Mouse (Mus musculus) stomach, embryonic 14.5 days (tissue): ENCODE measurements around the gene Armc9. TPM values are rescaled to one million over a fixed set of nuclear protein-coding genes. Genes with fewer than 3 reads are reported as not detected.

ENCODE experiments used
- ATAC-seq: fragments of 200-750 bp; cut with Nextera tagmentation; 2 replicates; pipeline ENCODE4 v1.8.0; 2017; ENCODE audit warnings: low read depth, moderate TSS enrichment; ENCODE audit not compliant: insufficient number of reproducible peaks, insufficient read depth, low FRiP score
- H3K27ac ChIP-seq: fragments of 300-500 bp; sonication (generic); 2 replicates; pipeline ENCODE4 v1.5.1; 2014; ENCODE audit warnings: mild to moderate bottlenecking, low read length, moderate library complexity, mixed read lengths
- H3K27me3 ChIP-seq: fragments of 300-500 bp; sonication (generic); 2 replicates; pipeline ENCODE4 v1.6.1; 2014; ENCODE audit warnings: low read length, control low read depth, mixed read lengths; ENCODE audit not compliant: control insufficient read depth, insufficient read depth
- H3K36me3 ChIP-seq: fragments of 300-500 bp; sonication (generic); 2 replicates; pipeline ENCODE4 v1.6.1; 2014; ENCODE audit warnings: mild to moderate bottlenecking, control low read depth, low read length, moderate library complexity, mixed read lengths; ENCODE audit not compliant: control insufficient read depth, insufficient read depth
- H3K4me1 ChIP-seq: fragments of 300-500 bp; sonication (generic); 2 replicates; pipeline ENCODE4 v1.6.1; 2014; ENCODE audit warnings: low read length, control low read depth, mixed read lengths; ENCODE audit not compliant: control insufficient read depth, insufficient read depth
- H3K4me2 ChIP-seq: fragments of 300-500 bp; sonication (generic); replicated peaks from 2 replicates; pipeline ENCODE4 v1.6.1; 2014; ENCODE audit warnings: low read depth, low read length, control low read depth
- H3K4me3 ChIP-seq: fragments of 300-500 bp; sonication (generic); 2 replicates; pipeline ENCODE4 v1.5.1; 2014; ENCODE audit warnings: low read depth, low read length, control low read depth
- H3K9ac ChIP-seq: fragments of 300-500 bp; sonication (generic); replicated peaks from 2 replicates; pipeline ENCODE4 v1.6.1; 2014; ENCODE audit warnings: low read depth, mild to moderate bottlenecking, control low read depth, low read length, moderate library complexity, mixed read lengths
- H3K9me3 ChIP-seq: fragments of 300-500 bp; sonication (generic); 2 replicates; pipeline ENCODE4 v1.6.1; 2016; ENCODE audit warnings: low read depth, low read length, control low read depth; ENCODE audit not compliant: control insufficient read depth
- WGBS: fragments of 180-500 bp; shearing (Covaris S2); extraction: QIAGEN DNeasy Blood & Tissue Kit; methylation state at CpG from one replicate; pipeline ENCODE4 v1.1.7; 2014; 5-methylcytosine and 5-hydroxymethylcytosine counted together
- polyA plus RNA-seq: library from polyadenylated mRNA; unstranded; fragments of >200 nt; fragmentation: Nextera tagmentation; extraction: Ambion mirVana; gene quantifications from 2 replicates; pipeline ENCODE4 v1.2.1, GENCODE M21; 2014

The Armc9 gene
- polyA plus RNA-seq, 1 experiment from 2014 or later: 30.1 TPM

DNA sequence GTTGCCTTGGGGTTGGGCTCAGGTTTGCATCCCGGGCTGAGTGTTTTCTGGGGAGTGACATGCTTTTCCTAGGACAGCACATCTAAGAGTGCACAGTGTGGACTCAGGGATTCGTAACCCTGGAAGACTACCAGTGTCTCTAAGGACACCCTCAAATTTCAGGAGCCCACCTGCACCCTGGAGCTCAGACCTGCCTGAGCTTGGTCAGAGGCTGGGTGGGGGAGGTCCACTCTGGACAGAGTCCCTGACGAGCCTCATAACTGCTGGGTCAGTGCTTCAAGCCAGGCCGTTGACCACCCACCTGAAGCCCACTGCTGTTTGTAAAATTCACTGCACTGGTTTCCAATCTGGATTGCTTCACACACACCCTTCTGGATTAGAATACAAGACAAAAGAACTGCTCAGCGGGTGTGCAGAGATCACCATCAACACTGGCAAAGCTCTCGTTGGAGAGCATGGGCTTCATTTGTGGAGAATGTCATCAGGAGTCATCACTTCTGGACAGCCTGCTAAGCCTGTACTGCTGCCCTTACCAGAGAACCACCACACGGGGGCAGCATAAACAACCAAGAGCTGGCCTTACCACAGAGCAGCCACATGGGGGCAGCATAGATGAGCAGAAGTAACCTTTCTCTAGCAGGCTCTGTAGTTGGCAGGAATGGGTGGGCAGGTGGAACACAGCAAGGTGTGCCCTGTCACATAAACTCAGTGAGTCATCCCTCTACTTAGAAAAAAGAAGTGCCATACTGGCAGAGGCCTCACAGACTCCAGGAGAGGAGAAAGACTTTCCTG lies 24.1 kb downstream of the Armc9 start:
- 45% methylated on average over 7 of the region's 7 CpGs for WGBS
- Histone ChIP-seq H3K4me1 (no peaks in the 10 kb centered on the region), H3K36me3 (no peaks in the 10 kb centered on the region), H3K4me3 (no peak overlapping the region), H3K4me2 (no peak overlapping the region), H3K27me3 (no peaks in the 10 kb centered on the region), H3K27ac (no peak overlapping the region), H3K9me3 (no peaks in the 10 kb centered on the region), H3K9ac (no peak overlapping the region)
- peak; percentile 71; the same call in 1 of the 2 replicates for ATAC-seq

DNA sequence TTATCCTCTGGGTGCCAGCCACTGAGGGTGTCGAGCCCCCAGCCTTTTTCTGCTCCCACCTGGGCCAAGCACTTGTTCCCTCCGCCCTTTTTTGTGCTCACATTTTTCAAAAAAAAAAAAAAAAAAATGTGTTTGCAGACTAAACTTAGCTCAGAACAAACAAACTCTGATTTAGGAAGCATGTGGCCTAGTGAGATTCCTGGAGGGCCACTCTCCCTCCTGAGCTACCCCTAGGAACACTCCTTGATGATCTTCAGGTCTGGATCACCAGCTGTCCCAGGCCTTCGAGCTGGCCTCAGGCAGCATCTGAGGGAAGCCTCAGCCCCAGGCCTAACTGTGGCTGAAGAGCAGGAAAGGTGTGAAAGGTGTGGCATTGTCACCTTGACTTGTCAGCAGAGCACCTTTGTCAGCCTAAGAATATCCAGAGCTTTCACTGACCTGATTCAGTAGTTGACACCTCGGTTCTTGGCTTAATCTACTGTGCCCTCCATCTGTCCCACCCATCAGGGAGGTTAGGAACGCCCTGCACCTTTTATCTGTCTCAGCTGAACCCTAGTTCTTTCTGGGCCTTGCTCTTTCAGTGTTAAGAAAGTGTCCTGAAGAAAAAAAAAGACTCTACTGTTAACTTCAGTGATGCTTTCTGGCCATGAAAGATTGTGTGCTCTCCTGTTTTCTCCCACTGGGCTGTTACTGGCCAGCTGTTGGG lies 27.6 kb downstream of the Armc9 start:
- Histone ChIP-seq H3K36me3 (no peaks in the 10 kb centered on the region), H3K9me3 (no peaks in the 10 kb centered on the region), H3K4me2 (no peak overlapping the region), H3K4me1 (no peaks in the 10 kb centered on the region), H3K27ac (no peak overlapping the region), H3K9ac (no peak overlapping the region), H3K4me3 (no peak overlapping the region), H3K27me3 (no peaks in the 10 kb centered on the region)
- WGBS: 51% methylated on average over 5 of the region's 5 CpGs
- ATAC-seq: no peak

DNA sequence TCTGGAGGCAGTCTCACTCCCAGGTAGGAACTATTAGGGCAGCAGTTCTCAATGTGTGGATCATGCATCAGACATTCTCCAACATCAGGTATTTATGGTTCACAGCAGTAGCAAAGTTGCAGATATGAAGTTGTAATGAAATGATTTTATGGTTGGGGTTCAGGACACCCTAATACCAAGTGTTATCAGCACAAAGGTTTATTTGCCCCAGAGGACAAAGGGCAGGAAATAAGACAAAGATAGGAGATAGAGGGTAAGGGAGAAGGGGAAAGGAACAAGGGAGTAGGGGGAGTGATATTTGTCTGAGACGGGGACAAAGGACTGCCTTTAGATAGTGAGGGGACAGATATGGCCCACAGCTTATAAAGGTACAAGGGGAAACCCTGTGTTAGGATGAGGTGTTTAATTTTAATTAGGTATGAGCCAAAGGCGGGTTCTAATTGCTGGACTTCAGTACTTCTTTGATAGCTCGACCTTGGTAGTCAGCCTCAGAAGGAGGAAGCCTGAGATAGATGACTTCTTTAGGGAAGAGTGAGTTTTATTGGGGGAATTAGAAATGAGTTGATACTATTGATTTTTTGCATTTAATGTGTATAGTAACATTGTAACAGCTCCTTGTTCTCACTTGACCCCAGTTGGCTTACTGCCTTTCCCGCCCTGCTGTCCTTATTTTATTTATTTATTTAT lies 29.1 kb downstream of the Armc9 start:
- no peak for ATAC-seq
- WGBS: 77% methylated on average over 4 of the region's 4 CpGs
- H3K27ac ChIP-seq: no peak overlapping the region
- H3K36me3 ChIP-seq: no peaks in the 10 kb centered on the region
- no peaks in the 10 kb centered on the region for H3K9me3 ChIP-seq
- no peak overlapping the region for H3K9ac ChIP-seq
- no peaks in the 10 kb centered on the region for H3K4me1 ChIP-seq
- no peak overlapping the region for H3K4me3 ChIP-seq
- H3K27me3 ChIP-seq: no peaks in the 10 kb centered on the region
- no peak overlapping the region for H3K4me2 ChIP-seq

DNA sequence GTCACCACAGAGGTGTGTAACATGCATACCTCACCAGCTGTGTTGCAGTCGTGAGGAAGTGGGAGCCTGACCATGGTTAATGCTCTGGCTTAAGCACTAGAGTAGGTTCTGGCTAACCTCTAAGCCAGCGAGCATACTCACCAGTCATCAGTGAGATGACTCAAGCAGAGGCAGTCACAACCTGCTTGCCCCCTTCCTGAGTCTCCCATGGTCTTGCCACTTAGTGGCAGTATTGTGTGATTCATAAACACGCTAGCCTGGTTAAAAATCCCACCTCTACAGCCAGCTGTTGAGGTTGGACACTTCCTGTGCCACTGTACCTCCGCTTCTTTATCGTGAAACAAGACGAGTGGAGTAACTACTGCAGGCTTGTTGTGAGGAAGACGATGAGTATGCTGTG lies 32.2 kb downstream of the Armc9 start:
- WGBS: 90% methylated on average over 7 of the region's 7 CpGs

DNA sequence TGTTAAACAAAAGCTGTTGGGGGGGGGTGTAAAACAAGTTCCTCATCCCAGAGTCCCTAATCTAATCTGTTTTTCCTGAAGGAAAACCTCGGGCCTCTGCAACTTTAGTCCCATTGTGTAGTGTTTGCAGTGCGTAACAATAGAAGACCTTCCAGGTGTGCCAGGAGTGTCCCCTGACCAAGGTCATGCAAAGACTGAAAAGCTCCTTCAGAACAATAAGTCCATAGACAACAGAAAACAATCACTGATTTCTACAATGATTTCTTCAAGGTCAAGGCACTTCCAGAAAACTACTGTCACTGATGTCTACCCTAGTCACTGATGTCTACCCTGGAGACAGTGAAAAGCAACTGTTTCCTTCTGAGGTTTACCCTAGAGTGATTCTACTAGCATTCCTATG lies 33.3 kb downstream of the Armc9 start:
- no peak overlapping the region for H3K27ac ChIP-seq
- no peaks in the 10 kb centered on the region for H3K9me3 ChIP-seq
- no peak overlapping the region for H3K9ac ChIP-seq
- peaks cover 5% of the 10 kb centered on the region; the same call in 1 of the 2 replicates for H3K36me3 ChIP-seq
- 65% methylated on average over 2 of the region's 2 CpGs for WGBS
- H3K4me1 ChIP-seq: no peaks in the 10 kb centered on the region
- no peak overlapping the region for H3K4me2 ChIP-seq
- no peak for ATAC-seq
- no peaks in the 10 kb centered on the region for H3K27me3 ChIP-seq
- no peak overlapping the region for H3K4me3 ChIP-seq

More for the DNA sequence above, 32.2 kb downstream of the Armc9 start:
- peaks cover 5% of the 10 kb centered on the region; the same call in 1 of the 2 replicates for H3K36me3 ChIP-seq
- no peaks in the 10 kb centered on the region for H3K4me1 ChIP-seq
- no peak overlapping the region for H3K4me3 ChIP-seq
- H3K9me3 ChIP-seq: no peaks in the 10 kb centered on the region
- H3K27ac ChIP-seq: no peak overlapping the region
- H3K27me3 ChIP-seq: no peaks in the 10 kb centered on the region
- H3K4me2 ChIP-seq: no peak overlapping the region
- H3K9ac ChIP-seq: no peak overlapping the region
- no peak for ATAC-seq

DNA sequence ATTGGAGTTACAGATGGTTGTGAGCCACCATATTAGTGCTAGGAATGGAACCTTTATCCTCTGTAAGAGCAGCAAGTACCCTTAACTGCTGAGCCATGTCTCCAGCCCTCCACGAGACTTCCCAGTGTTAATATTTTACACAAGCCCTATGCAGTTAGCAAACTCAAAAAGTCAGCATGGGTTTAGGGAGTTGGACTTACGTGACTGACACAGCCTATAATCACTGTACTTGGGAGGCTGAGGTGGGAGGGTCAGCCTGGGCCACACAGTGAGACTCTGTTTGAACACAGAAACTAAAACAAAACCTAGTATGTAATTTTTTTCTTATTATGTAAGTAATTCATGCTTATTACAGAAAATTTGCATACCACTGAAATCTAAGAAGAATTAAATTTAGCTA lies 33.7 kb downstream of the Armc9 start:
- Histone ChIP-seq H3K4me3 (no peak overlapping the region), H3K4me1 (no peaks in the 10 kb centered on the region), H3K9me3 (no peaks in the 10 kb centered on the region), H3K27ac (no peak overlapping the region), H3K9ac (no peak overlapping the region), H3K4me2 (no peak overlapping the region), H3K27me3 (no peaks in the 10 kb centered on the region), H3K36me3 (peaks cover 5% of the 10 kb centered on the region; the same call in 1 of the 2 replicates)
- WGBS: 66% methylated on average over 2 of the region's 2 CpGs
- ATAC-seq: no peak

DNA sequence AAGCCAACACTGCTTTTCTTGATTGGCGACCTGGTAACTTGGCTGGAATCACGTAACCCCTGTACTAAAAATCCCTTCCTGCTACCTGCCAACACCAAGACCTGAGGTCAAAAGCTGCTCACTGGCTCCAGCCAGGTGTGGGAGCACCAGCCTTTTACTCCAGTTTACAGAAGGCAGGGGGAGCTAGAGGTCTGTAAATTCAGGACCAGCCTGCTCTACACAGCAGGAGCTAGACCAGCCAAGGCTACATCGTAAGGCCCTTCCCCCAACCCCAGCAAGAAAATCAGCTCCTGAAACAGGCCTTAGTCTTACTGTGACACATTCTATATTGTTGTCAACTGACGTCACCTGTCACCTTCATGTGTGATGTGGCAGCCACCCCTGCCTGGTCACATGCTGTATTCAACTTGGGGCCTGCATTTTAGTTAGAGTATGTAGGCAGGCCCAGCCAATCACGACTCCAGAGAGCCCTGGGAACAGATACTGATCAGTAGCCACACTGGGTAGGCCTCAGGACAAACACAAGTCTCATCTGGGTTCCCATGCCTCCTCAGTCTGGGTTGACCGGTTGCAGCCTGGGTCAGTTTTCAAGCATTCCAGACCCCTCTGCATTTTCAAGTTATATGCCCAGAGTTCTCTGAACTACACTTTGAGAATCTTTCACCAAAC lies 34.6 kb downstream of the Armc9 start:
- Histone ChIP-seq H3K9ac (no peak overlapping the region), H3K27ac (no peak overlapping the region), H3K4me2 (no peak overlapping the region), H3K9me3 (no peaks in the 10 kb centered on the region), H3K27me3 (no peaks in the 10 kb centered on the region), H3K4me3 (no peak overlapping the region), H3K4me1 (no peaks in the 10 kb centered on the region), H3K36me3 (peaks cover 5% of the 10 kb centered on the region; the same call in 1 of the 2 replicates)
- ATAC-seq: no peak
- 79% methylated on average over 6 of the region's 6 CpGs for WGBS

DNA sequence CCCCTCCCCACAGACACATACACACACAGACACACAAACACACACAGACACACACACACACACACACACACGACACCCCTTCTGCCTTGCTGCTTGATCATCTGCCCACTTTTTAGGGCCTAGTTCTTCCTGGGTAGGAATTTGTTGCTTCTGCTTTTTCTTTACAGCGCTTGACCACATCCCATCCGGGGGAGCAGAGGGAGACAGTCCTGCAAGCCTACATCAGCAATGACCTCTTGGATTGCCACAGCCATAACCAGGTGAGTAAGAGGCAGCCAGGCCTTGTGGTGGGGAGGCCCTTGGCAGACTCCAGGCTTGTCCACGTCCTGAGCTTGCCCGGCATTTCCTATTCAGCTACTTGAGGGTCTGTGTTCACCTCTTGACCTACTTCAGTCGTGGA lies 36.3 kb downstream of the Armc9 start:
- WGBS: 83% methylated on average over 6 of the region's 6 CpGs
- Histone ChIP-seq H3K27me3 (no peaks in the 10 kb centered on the region), H3K9me3 (no peaks in the 10 kb centered on the region), H3K4me3 (no peak overlapping the region), H3K9ac (no peak overlapping the region), H3K36me3 (peaks cover 9% of the 10 kb centered on the region; the same call in 1 of the 2 replicates), H3K4me2 (no peak overlapping the region), H3K27ac (no peak overlapping the region), H3K4me1 (no peaks in the 10 kb centered on the region)
- ATAC-seq: no peak
